Mouse (Mus musculus): ENCODE data around the gene Nsmf. TPM values are rescaled to one million over a fixed set of nuclear protein-coding genes. Genes with fewer than 3 reads are reported as not detected.

Gene Nsmf
- polyA plus RNA-seq, 1 experiment from 2014 or later = 188 TPM

- no peaks in the 10 kb centered on the region for H3K27me3 ChIP-seq
- no peak overlapping the region for H3K27ac ChIP-seq (replicated peaks)
- no peak overlapping the region for H3K4me3 ChIP-seq
- H3K36me3 ChIP-seq = peaks cover 31% of the 10 kb centered on the region
- H3K9me3 ChIP-seq = no peaks in the 10 kb centered on the region
- H3K4me2 ChIP-seq = no peak overlapping the region
- peaks cover 22% of the 10 kb centered on the region for H3K4me1 ChIP-seq (replicated peaks)
- no peak for ATAC-seq (ENCODE audit: low FRiP score, low read depth)
- H3K9ac ChIP-seq = no peak overlapping the region
- 85% methylated on average over 7 of the region's 7 CpGs for WGBS
These were observed 4.8 kb downstream of the Nsmf start for GRCm38 (mm10) chr2:25058926-25059325.

GRCm38 (mm10) chr2:25063523-25063922 lies 9.4 kb downstream of the Nsmf start:
- no peak overlapping the region for H3K4me3 ChIP-seq
- H3K27me3 ChIP-seq = no peaks in the 10 kb centered on the region
- no peaks in the 10 kb centered on the region for H3K9me3 ChIP-seq
- ATAC-seq (ENCODE audit: low FRiP score, low read depth) = no peak
- peaks cover 19% of the 10 kb centered on the region for H3K36me3 ChIP-seq
- H3K27ac ChIP-seq (replicated peaks) = no peak overlapping the region
- no peak overlapping the region for H3K4me2 ChIP-seq
- H3K4me1 ChIP-seq (replicated peaks) = no peaks in the 10 kb centered on the region
- WGBS = 96% methylated on average over 5 of the region's 5 CpGs
- H3K9ac ChIP-seq = no peak overlapping the region

GRCm38 (mm10) chr2:25064285-25064684 lies 10.1 kb downstream of the Nsmf start:
- Histone ChIP-seq H3K4me3 (no peak overlapping the region), H3K36me3 (peaks cover 19% of the 10 kb centered on the region), H3K4me2 (no peak overlapping the region), H3K4me1 (replicated peaks) (no peaks in the 10 kb centered on the region), H3K9me3 (no peaks in the 10 kb centered on the region), H3K27me3 (no peaks in the 10 kb centered on the region), H3K27ac (replicated peaks) (no peak overlapping the region), H3K9ac (no peak overlapping the region)
- WGBS = 91% methylated on average over 1 of the region's 1 CpGs
- no peak for ATAC-seq (ENCODE audit: low FRiP score, low read depth)

GRCm38 (mm10) chr2:25065537-25065936 lies 11.4 kb downstream of the Nsmf start:
- H3K9ac ChIP-seq = no peak overlapping the region

GRCm38 (mm10) chr2:25066552-25066951 lies 12.4 kb downstream of the Nsmf start:
- Histone ChIP-seq H3K4me2 (no peak overlapping the region), H3K4me3 (no peak overlapping the region), H3K27me3 (no peaks in the 10 kb centered on the region), H3K9me3 (no peaks in the 10 kb centered on the region), H3K9ac (no peak overlapping the region), H3K27ac (replicated peaks) (no peak overlapping the region), H3K4me1 (replicated peaks) (no peaks in the 10 kb centered on the region), H3K36me3 (peaks cover 8% of the 10 kb centered on the region)
- WGBS = 75% methylated on average over 4 of the region's 4 CpGs
- no peak for ATAC-seq (ENCODE audit: low FRiP score, low read depth)

More at GRCm38 (mm10) chr2:25065537-25065936, 11.4 kb downstream of the Nsmf start:
- no peaks in the 10 kb centered on the region for H3K27me3 ChIP-seq
- no peak overlapping the region for H3K4me3 ChIP-seq
- peaks cover 10% of the 10 kb centered on the region for H3K36me3 ChIP-seq
- no peak overlapping the region for H3K27ac ChIP-seq (replicated peaks)
- H3K9me3 ChIP-seq = no peaks in the 10 kb centered on the region
- H3K4me1 ChIP-seq (replicated peaks) = no peaks in the 10 kb centered on the region
- ATAC-seq (ENCODE audit: low FRiP score, low read depth) = no peak
- H3K4me2 ChIP-seq = no peak overlapping the region

- no peaks in the 10 kb centered on the region for H3K9me3 ChIP-seq
- no peak for ATAC-seq (ENCODE audit: low FRiP score, low read depth)
- no peak overlapping the region for H3K4me2 ChIP-seq
- no peaks in the 10 kb centered on the region for H3K36me3 ChIP-seq
- H3K27me3 ChIP-seq = no peaks in the 10 kb centered on the region
- H3K4me3 ChIP-seq = no peak overlapping the region
- no peaks in the 10 kb centered on the region for H3K4me1 ChIP-seq (replicated peaks)
- WGBS = 78% methylated on average over 4 of the region's 4 CpGs
- no peak overlapping the region for H3K27ac ChIP-seq (replicated peaks)
- no peak overlapping the region for H3K9ac ChIP-seq
These were observed 15.4 kb downstream of the Nsmf start for GRCm38 (mm10) chr2:25069537-25069936.

- H3K36me3 ChIP-seq = no peaks in the 10 kb centered on the region
- no peak overlapping the region for H3K9ac ChIP-seq
- WGBS = 94% methylated on average over 4 of the region's 4 CpGs
- H3K27me3 ChIP-seq = no peaks in the 10 kb centered on the region
- no peak overlapping the region for H3K4me3 ChIP-seq
- H3K9me3 ChIP-seq = no peaks in the 10 kb centered on the region
- H3K4me1 ChIP-seq (replicated peaks) = no peaks in the 10 kb centered on the region
- H3K27ac ChIP-seq (replicated peaks) = no peak overlapping the region
- ATAC-seq (ENCODE audit: low FRiP score, low read depth) = no peak
- H3K4me2 ChIP-seq = no peak overlapping the region
These were observed 18.2 kb downstream of the Nsmf start for GRCm38 (mm10) chr2:25072398-25072797.

GRCm38 (mm10) chr2:25075506-25075905 lies 21.4 kb downstream of the Nsmf start:
- no peak overlapping the region for H3K9ac ChIP-seq
- no peaks in the 10 kb centered on the region for H3K36me3 ChIP-seq
- no peaks in the 10 kb centered on the region for H3K4me1 ChIP-seq (replicated peaks)
- no peaks in the 10 kb centered on the region for H3K27me3 ChIP-seq
- ATAC-seq (ENCODE audit: low FRiP score, low read depth) = no peak
- H3K27ac ChIP-seq (replicated peaks) = no peak overlapping the region
- H3K4me3 ChIP-seq = no peak overlapping the region
- H3K9me3 ChIP-seq = no peaks in the 10 kb centered on the region
- 58% methylated on average over 4 of the region's 4 CpGs for WGBS
- H3K4me2 ChIP-seq = no peak overlapping the region

- 87% methylated on average over 1 of the region's 1 CpGs for WGBS
- Histone ChIP-seq H3K9ac (no peak overlapping the region), H3K4me3 (no peak overlapping the region), H3K4me1 (replicated peaks) (no peaks in the 10 kb centered on the region), H3K27me3 (no peaks in the 10 kb centered on the region), H3K4me2 (no peak overlapping the region), H3K36me3 (no peaks in the 10 kb centered on the region), H3K27ac (replicated peaks) (no peak overlapping the region), H3K9me3 (no peaks in the 10 kb centered on the region)
- no peak for ATAC-seq (ENCODE audit: low FRiP score, low read depth)
These were observed 24.8 kb downstream of the Nsmf start for GRCm38 (mm10) chr2:25078967-25079366.

GRCm38 (mm10) chr2:25080076-25080475 lies 25.9 kb downstream of the Nsmf start, which contains the start of gene Entpd8:
Gene Entpd8, plus strand, starts transcription at chr2:25080304.
- no peaks in the 10 kb centered on the region for H3K36me3 ChIP-seq
- ATAC-seq (ENCODE audit: low FRiP score, low read depth) = no peak
- H3K27me3 ChIP-seq = no peaks in the 10 kb centered on the region
- 71% methylated on average over 5 of the region's 5 CpGs for WGBS
- no peak within 1 kb of the TSS for H3K4me2 ChIP-seq
- no peaks in the 10 kb centered on the region for H3K9me3 ChIP-seq
- no peak within 1 kb of the TSS for H3K4me3 ChIP-seq
- no peak within 1 kb of the TSS for H3K9ac ChIP-seq
- H3K4me1 ChIP-seq (replicated peaks) = no peaks in the 10 kb centered on the region
- no peak within 1 kb of the TSS for H3K27ac ChIP-seq (replicated peaks)

- H3K36me3 ChIP-seq = no peaks in the 10 kb centered on the region
- no peak overlapping the region for H3K27ac ChIP-seq (replicated peaks)
- H3K9me3 ChIP-seq = no peaks in the 10 kb centered on the region
- H3K4me2 ChIP-seq = no peak overlapping the region
- H3K27me3 ChIP-seq = no peaks in the 10 kb centered on the region
- no peak overlapping the region for H3K4me3 ChIP-seq
- no peaks in the 10 kb centered on the region for H3K4me1 ChIP-seq (replicated peaks)
- H3K9ac ChIP-seq = no peak overlapping the region
- WGBS = 86% methylated on average over 4 of the region's 4 CpGs
- no peak for ATAC-seq (ENCODE audit: low FRiP score, low read depth)
These were observed 29.5 kb downstream of the Nsmf start for GRCm38 (mm10) chr2:25083697-25084096.

GRCm38 (mm10) chr2:25085571-25085970 lies 31.4 kb downstream of the Nsmf start:
- 78% methylated on average over 5 of the region's 5 CpGs for WGBS
- no peak for ATAC-seq (ENCODE audit: low FRiP score, low read depth)
- Histone ChIP-seq H3K4me3 (no peak overlapping the region), H3K9me3 (no peaks in the 10 kb centered on the region), H3K27me3 (no peaks in the 10 kb centered on the region), H3K36me3 (no peaks in the 10 kb centered on the region), H3K27ac (replicated peaks) (no peak overlapping the region), H3K9ac (no peak overlapping the region), H3K4me1 (replicated peaks) (no peaks in the 10 kb centered on the region), H3K4me2 (no peak overlapping the region)

- H3K9ac ChIP-seq = no peak overlapping the region
- no peaks in the 10 kb centered on the region for H3K27me3 ChIP-seq
- H3K9me3 ChIP-seq = no peaks in the 10 kb centered on the region
- no peak overlapping the region for H3K27ac ChIP-seq (replicated peaks)
- no peaks in the 10 kb centered on the region for H3K36me3 ChIP-seq
- no peaks in the 10 kb centered on the region for H3K4me1 ChIP-seq (replicated peaks)
- WGBS = 98% methylated on average over 2 of the region's 2 CpGs
- no peak for ATAC-seq (ENCODE audit: low FRiP score, low read depth)
- no peak overlapping the region for H3K4me2 ChIP-seq
- H3K4me3 ChIP-seq = no peak overlapping the region
These were observed 33.7 kb downstream of the Nsmf start for GRCm38 (mm10) chr2:25087842-25088241.
